Mouse (Mus musculus) lung, embryonic 14.5 days (tissue): ENCODE data around the gene Pax9. TPM values are rescaled to one million over a fixed set of nuclear protein-coding genes. Genes with fewer than 3 reads are reported as not detected.

Experiments used
- ATAC-seq: fragments of 200-750 bp; cut with Nextera tagmentation; 2 replicates; pipeline ENCODE4 v1.8.0; 2017; ENCODE audit warnings: mild to moderate bottlenecking, moderate TSS enrichment, moderate library complexity; ENCODE audit not compliant: insufficient read depth
- DNase-seq: peaks from one replicate; pipeline ENCODE4 v3.0.0-alpha.2; 2015
- H3K27ac ChIP-seq: fragments of 300-500 bp; sonication (generic); 2 replicates; pipeline ENCODE4 v1.5.1; 2014; ENCODE audit warnings: low read depth, mild to moderate bottlenecking, moderate library complexity
- H3K27me3 ChIP-seq: fragments of 300-500 bp; sonication (generic); 2 replicates; pipeline ENCODE4 v1.6.1; 2014; ENCODE audit warnings: low read length, control low read depth; ENCODE audit not compliant: insufficient read depth
- H3K36me3 ChIP-seq: fragments of 300-500 bp; sonication (generic); 2 replicates; pipeline ENCODE4 v1.6.1; 2014; ENCODE audit warnings: control low read depth; ENCODE audit not compliant: insufficient read depth
- H3K4me1 ChIP-seq: fragments of 300-500 bp; sonication (generic); 2 replicates; pipeline ENCODE4 v1.6.1; 2014; ENCODE audit warnings: antibody characterized with exemption, control low read depth; ENCODE audit not compliant: insufficient read depth
- H3K4me2 ChIP-seq: fragments of 300-500 bp; sonication (generic); 2 replicates; pipeline ENCODE4 v1.6.1; 2014; ENCODE audit warnings: mild to moderate bottlenecking
- H3K4me3 ChIP-seq: fragments of 300-500 bp; sonication (generic); 2 replicates; pipeline ENCODE4 v1.5.1; 2014; ENCODE audit warnings: low read depth, low read length
- H3K9ac ChIP-seq: fragments of 300-500 bp; sonication (generic); 2 replicates; pipeline ENCODE4 v1.6.1; 2014
- H3K9me3 ChIP-seq: fragments of 300-500 bp; sonication (generic); 2 replicates; pipeline ENCODE4 v1.6.1; 2016; ENCODE audit warnings: low read depth, low read length, control low read depth
- CTCF ChIP-seq: IDR thresholded peaks from 2 replicates; pipeline ENCODE4 v1.5.1; 2016; ENCODE audit warnings: antibody characterized with exemption, low read depth
- WGBS: fragments of 180-500 bp; shearing (Covaris S2); extraction: QIAGEN DNeasy Blood & Tissue Kit; methylation state at CpG from one replicate; pipeline ENCODE4 v1.1.7; 2014; 5-methylcytosine and 5-hydroxymethylcytosine counted together
- polyA plus RNA-seq: library from polyadenylated mRNA; unstranded; fragments of >200 nt; fragmentation: Nextera tagmentation; extraction: Ambion mirVana; gene quantifications from 2 replicates; pipeline ENCODE4 v1.2.1, GENCODE M21; 2014

Pax9 gene
- polyA plus RNA-seq = 0.09 and 0.25 TPM in 2 replicates

DNA sequence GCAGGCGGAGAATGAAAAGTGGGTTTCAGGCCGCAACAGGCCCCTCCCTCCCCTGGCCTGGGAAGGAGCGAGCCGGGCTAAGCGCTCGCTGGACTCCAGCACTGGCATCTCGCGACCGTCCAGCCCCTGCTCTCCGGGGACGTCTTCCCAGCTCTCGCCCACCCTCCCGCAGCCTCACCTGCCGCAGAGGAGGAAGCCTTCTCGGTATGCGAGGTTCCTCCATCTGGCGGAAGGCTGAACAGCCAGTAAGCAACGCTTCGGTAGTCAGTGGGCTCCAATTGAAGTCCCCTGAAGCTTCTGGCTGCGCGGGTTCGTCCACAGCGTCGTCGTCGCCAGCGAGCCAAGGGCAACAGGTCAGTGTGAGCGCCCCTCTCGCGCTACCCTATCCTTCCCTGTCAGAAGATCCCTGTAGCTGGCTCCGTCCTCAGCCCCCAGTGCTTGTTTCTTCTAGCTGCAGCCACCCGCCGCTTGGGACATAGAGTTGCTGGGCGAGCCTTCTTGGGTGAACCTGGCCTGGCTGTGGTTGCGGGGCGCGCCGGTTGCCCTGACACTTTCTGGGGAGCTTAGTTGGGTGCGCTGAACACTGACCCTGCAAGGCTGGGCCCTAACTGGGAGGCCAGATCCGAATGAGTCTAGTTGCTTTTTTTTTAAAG lies at the start of gene Pax9:
TSS of gene Pax9 (plus strand) at position 341 of the 653 bp plus-strand sequence.
- Histone ChIP-seq H3K4me1 (0 out of 2 replicates have a peak, but pooled peaks cover 5% of the 10 kb centered on the region), H3K36me3 (no peaks in the 10 kb centered on the region), H3K9me3 (no peaks in the 10 kb centered on the region), H3K9ac (no peak within 1 kb of the TSS; the same call in 1 of the 2 replicates), H3K4me2 (peak within 1 kb of the TSS; percentile 49), H3K4me3 (peak within 1 kb of the TSS; percentile 29), H3K27me3 (peaks cover 99% of the 10 kb centered on the region), H3K27ac (no peak within 1 kb of the TSS)
- no peak for TF ChIP-seq CTCF
- ATAC-seq (no peak), DNase-seq (no peak)
- WGBS = under 1% methylated on average over 39 of the region's 40 CpGs

DNA sequence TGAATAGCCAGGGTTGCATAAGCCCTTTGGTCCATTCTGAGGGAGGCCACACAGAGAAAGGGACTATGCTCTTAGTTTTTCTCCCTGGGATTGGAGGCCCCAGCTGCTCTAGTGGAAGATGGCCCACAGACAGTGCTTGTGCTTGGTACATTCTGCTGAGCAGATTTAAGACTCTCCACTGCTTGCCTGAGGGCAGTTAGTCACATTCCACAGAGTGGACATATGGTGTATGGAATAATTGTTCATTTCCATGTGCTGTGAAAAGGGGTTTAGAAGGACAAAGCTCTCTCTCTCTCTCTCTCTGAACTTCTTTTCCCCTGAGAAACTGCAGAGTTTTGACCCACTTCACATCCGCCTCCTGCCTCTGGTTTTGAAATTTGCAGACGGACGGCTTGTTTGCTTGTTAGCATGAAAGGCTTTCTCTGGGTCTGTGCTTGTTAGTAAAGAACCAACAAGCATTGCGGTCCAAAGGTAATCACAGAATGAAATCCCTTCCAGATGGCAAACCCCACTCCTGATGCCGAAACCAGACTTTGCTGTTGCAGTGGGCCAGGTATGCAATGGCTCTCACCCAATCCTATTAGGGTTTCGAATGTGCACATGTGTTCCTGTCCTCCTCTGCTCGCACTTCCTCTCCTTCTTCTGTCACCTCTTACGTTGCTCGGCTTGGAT lies 22.0 kb upstream of the Pax9 start:
- Histone ChIP-seq H3K4me1 (no peaks in the 10 kb centered on the region), H3K4me2 (no peak overlapping the region), H3K27me3 (no peaks in the 10 kb centered on the region), H3K27ac (no peak overlapping the region), H3K36me3 (no peaks in the 10 kb centered on the region), H3K9me3 (no peaks in the 10 kb centered on the region), H3K9ac (no peak overlapping the region), H3K4me3 (no peak overlapping the region)
- WGBS = 72% methylated on average over 9 of the region's 9 CpGs
- TF ChIP-seq CTCF = no peak
- DNase-seq (no peak), ATAC-seq (no peak)

DNA sequence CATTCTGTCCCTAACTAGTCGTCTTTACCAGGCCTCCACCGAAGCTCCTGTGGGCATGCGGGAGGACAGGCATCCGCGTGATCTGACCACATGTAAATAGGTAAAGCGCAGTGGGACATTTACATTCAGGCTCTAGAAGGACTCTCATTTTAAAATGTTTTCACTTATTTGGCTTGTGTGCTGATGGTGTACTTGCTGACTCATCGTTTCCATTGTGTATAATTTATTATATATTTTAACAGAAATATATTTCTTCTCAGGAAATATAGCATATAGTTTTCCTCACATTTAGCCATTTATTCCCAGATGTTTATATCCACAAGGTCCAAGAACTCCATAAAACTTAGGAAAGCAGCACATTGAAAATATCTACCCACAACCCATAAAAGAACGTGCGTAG lies 20.8 kb upstream of the Pax9 start:
- H3K9me3 ChIP-seq = no peaks in the 10 kb centered on the region
- H3K4me1 ChIP-seq = no peaks in the 10 kb centered on the region
- no peak overlapping the region for H3K4me2 ChIP-seq
- TF ChIP-seq CTCF = no peak
- DNase-seq (no peak), ATAC-seq (no peak)
- no peak overlapping the region for H3K4me3 ChIP-seq
- no peak overlapping the region for H3K27ac ChIP-seq
- 85% methylated on average over 9 of the region's 9 CpGs for whole genome bisulfite sequencing
- no peak overlapping the region for H3K9ac ChIP-seq
- H3K36me3 ChIP-seq = no peaks in the 10 kb centered on the region
- H3K27me3 ChIP-seq = no peaks in the 10 kb centered on the region

DNA sequence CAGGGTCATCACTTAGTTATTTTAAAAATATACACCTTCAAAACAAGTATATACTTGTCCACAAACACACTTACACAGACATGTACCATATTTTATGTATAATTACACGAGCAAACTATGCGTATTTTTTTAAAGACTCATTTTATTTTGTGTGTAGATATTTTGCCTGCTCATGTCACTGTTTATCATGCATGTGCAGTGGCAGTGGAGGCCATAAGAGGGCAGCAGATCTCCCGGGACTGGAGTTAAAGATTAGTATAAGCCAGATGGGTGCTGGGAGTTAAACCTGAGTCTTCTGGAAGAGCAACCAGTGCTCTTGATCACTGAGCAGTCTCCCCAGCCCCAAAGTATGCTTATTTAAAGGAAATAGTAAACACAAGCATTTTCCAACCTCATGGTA lies 16.8 kb upstream of the Pax9 start:
- peak; percentile 64 for DNase-seq
- peak; percentile 63 for TF ChIP-seq CTCF

GRCm38 (mm10) chr12:56677620-56678019 lies 13.9 kb upstream of the Pax9 start:
- Histone ChIP-seq H3K4me2 (no peak overlapping the region), H3K36me3 (no peaks in the 10 kb centered on the region), H3K9me3 (no peaks in the 10 kb centered on the region), H3K27me3 (peaks cover 37% of the 10 kb centered on the region), H3K9ac (no peak overlapping the region), H3K4me1 (no peaks in the 10 kb centered on the region), H3K4me3 (no peak overlapping the region), H3K27ac (no peak overlapping the region)
- no peak for ATAC-seq
- no peak for DNase-seq
- WGBS = 62% methylated on average over 7 of the region's 7 CpGs
- TF ChIP-seq CTCF = no peak

More for the DNA sequence above, 16.8 kb upstream of the Pax9 start:
- ATAC-seq = no peak
- no peaks in the 10 kb centered on the region for H3K36me3 ChIP-seq
- no peak overlapping the region for H3K9ac ChIP-seq
- peaks cover 8% of the 10 kb centered on the region for H3K27me3 ChIP-seq
- H3K4me3 ChIP-seq = no peak overlapping the region
- 34% methylated on average over 3 of the region's 3 CpGs for WGBS
- no peak overlapping the region for H3K27ac ChIP-seq
- H3K9me3 ChIP-seq = no peaks in the 10 kb centered on the region
- H3K4me2 ChIP-seq = no peak overlapping the region
- no peaks in the 10 kb centered on the region for H3K4me1 ChIP-seq

DNA sequence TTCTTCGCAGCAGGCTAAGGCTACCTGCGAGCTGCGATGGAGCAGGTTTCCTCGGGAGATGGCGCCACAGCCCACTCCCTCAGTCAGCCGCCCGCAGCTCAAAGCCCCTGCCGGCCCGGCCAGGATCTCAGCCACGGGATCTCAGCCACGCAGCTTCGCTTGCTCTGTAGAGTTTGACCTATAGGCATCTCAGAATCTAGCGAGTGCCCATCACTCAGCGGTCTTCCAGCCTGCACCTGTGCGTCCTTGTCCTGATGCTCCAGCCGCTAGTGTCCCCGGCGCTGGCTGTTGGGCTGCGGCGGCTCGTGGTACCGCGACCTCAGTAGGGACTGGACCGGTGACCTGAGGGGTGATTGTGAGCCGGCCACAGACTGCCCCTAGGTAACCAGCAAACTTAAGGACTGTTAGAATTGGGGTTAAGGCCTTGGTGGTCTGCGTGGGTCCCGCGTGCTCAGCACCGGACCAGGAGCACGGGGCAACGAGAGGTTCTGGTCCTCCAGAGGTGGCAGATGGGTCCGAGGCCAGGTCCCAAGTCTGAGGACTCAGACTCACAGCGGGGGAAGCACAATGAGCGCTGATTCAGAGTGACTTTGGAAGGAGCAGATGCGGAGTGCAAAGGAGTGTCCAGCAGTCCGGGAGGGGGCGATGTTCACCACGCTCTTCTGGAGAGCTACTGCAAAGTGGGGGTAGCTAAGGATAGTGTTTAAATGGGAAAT lies 10.3 kb upstream of the Pax9 start:
- Histone ChIP-seq H3K9ac (peak overlapping the region; percentile 38; the same call in 1 of the 2 replicates), H3K27ac (no peak overlapping the region), H3K4me3 (peak overlapping the region; percentile 32), H3K36me3 (no peaks in the 10 kb centered on the region), H3K9me3 (no peaks in the 10 kb centered on the region), H3K4me2 (peak overlapping the region; percentile 63), H3K27me3 (peaks cover 64% of the 10 kb centered on the region), H3K4me1 (no peaks in the 10 kb centered on the region)
- 1% methylated on average over 38 of the region's 38 CpGs for WGBS
- ATAC-seq = peak; percentile 75
- TF ChIP-seq CTCF = peak; percentile 69
- DNase-seq = peak; percentile 75
